Mouse (Mus musculus): ENCODE results near the gene Gm21060. TPM values are rescaled to one million over a fixed set of nuclear protein-coding genes. Genes with fewer than 3 reads are reported as not detected.
"Not testable (repeated sequence)": the region's sequence is repeated elsewhere in the genome, so short reads cannot be mapped to it uniquely, and the experiment has no call there.

The Gm21060 gene
- not detected in 2 replicates for polyA plus RNA-seq (2015; fragmentation: Nextera tagmentation; extraction: Ambion mirVana)

DNA sequence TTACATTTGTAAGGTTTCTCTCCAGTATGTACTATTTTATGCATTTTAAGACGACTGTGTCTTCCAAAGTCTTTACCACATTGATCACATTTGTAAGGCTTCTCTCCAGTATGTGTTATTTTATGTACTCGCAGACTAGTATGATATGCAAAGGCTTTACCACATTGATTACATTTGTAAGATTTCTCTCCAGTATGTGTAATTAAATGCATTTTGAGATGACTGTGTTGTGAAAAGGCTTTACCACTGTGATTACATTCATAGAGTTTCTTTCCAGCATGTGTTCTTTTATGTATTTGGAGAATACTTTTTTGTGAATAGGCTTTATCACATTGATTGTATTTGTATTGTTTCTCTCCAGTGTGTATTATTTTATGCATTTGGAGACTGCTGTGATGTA lies at the start of gene Gm21060:
Gene Gm21060, minus strand, starts transcription at position 101 of the 400 bp plus-strand sequence.
- Histone ChIP-seq H3K9ac (ENCODE audit: low read depth, low read length) (no peak within 1 kb of the TSS), H3K27ac (ENCODE audit: low read length) (no peak within 1 kb of the TSS), H3K36me3 (ENCODE audit: control insufficient read depth, insufficient read depth) (no peaks in the 10 kb centered on the region), H3K9me3 (replicated peaks; ENCODE audit: control insufficient read depth, low read length) (no peaks in the 10 kb centered on the region), H3K4me3 (ENCODE audit: low read depth, low read length) (no peak within 1 kb of the TSS), H3K4me2 (ENCODE audit: low read depth, low read length) (no peak within 1 kb of the TSS), H3K27me3 (ENCODE audit: control insufficient read depth, insufficient read depth, low read depth, low read length) (no peaks in the 10 kb centered on the region), H3K4me1 (ENCODE audit: control insufficient read depth, low read depth, low read length) (no peaks in the 10 kb centered on the region)
- ATAC-seq (ENCODE audit: low read depth) = no peak
- WGBS (ENCODE audit: insufficient replicate concordance) = 66% methylated on average over 2 of the region's 2 CpGs

DNA sequence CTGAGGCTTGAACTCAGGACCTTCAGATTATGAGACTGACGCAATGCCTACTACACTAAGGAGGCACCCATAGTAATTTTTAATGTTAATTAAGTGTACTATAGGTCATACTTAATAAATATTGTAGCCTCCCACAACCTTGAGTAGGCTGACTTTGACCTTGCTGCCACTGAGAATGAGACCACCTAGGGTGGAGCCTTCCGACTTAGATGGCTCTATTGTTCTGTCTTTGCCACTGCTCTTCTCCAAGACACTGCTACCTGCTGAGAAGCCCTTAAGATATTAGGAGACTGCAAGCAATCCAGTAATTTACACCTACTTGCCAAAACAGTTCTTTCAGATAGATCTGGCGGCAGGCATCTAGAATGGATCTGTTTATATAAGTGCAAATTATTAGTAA lies 24.0 kb upstream of the Gm21060 start:
- ATAC-seq (ENCODE audit: low read depth); H3K4me1 ChIP-seq (ENCODE audit: control insufficient read depth, low read depth, low read length); H3K9ac ChIP-seq (ENCODE audit: low read depth, low read length); H3K4me2 ChIP-seq (ENCODE audit: low read depth, low read length); H3K27me3 ChIP-seq (ENCODE audit: control insufficient read depth, insufficient read depth, low read depth, low read length); H3K36me3 ChIP-seq (ENCODE audit: control insufficient read depth, insufficient read depth); H3K4me3 ChIP-seq (ENCODE audit: low read depth, low read length); H3K27ac ChIP-seq (ENCODE audit: low read length); H3K9me3 ChIP-seq (replicated peaks; ENCODE audit: control insufficient read depth, low read length): not testable (repeated sequence)
- WGBS (ENCODE audit: insufficient replicate concordance) = 62% methylated on average over 3 of the region's 3 CpGs

DNA sequence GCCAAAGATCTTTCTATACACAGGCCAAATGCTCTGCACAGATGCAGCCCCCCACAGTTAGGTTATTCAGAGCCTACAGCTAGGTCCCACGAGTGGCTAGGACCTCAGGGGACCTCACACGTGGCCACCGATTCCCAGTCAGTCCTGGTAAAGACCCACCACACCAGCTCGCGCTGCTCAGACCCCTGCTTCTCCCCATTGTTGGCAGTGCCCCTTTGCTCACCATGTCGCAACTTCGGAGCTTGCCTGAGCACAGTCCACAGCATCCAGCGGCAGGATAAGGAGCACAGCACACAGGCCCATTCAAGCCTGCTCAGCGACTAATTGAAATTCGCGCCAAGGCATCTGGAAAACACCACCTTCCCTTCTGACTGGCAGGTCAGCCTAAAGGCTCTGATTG lies 16.3 kb upstream of the Gm21060 start:
- H3K4me1 ChIP-seq (ENCODE audit: control insufficient read depth, low read depth, low read length); H3K27me3 ChIP-seq (ENCODE audit: control insufficient read depth, insufficient read depth, low read depth, low read length); H3K9ac ChIP-seq (ENCODE audit: low read depth, low read length); H3K9me3 ChIP-seq (replicated peaks; ENCODE audit: control insufficient read depth, low read length); H3K27ac ChIP-seq (ENCODE audit: low read length); H3K36me3 ChIP-seq (ENCODE audit: control insufficient read depth, insufficient read depth); H3K4me2 ChIP-seq (ENCODE audit: low read depth, low read length); ATAC-seq (ENCODE audit: low read depth); H3K4me3 ChIP-seq (ENCODE audit: low read depth, low read length): not testable (repeated sequence)
- WGBS (ENCODE audit: insufficient replicate concordance) = 38% methylated on average over 11 of the region's 11 CpGs

GRCm38 (mm10) chr19:61312400-61312799 lies 15.5 kb upstream of the Gm21060 start:
- ATAC-seq (ENCODE audit: low read depth); H3K27me3 ChIP-seq (ENCODE audit: control insufficient read depth, insufficient read depth, low read depth, low read length); H3K9me3 ChIP-seq (replicated peaks; ENCODE audit: control insufficient read depth, low read length); H3K27ac ChIP-seq (ENCODE audit: low read length); H3K4me1 ChIP-seq (ENCODE audit: control insufficient read depth, low read depth, low read length); H3K36me3 ChIP-seq (ENCODE audit: control insufficient read depth, insufficient read depth); H3K4me2 ChIP-seq (ENCODE audit: low read depth, low read length); H3K4me3 ChIP-seq (ENCODE audit: low read depth, low read length); H3K9ac ChIP-seq (ENCODE audit: low read depth, low read length): not testable (repeated sequence)
- WGBS (ENCODE audit: insufficient replicate concordance) = 67% methylated on average over 10 of the region's 10 CpGs

DNA sequence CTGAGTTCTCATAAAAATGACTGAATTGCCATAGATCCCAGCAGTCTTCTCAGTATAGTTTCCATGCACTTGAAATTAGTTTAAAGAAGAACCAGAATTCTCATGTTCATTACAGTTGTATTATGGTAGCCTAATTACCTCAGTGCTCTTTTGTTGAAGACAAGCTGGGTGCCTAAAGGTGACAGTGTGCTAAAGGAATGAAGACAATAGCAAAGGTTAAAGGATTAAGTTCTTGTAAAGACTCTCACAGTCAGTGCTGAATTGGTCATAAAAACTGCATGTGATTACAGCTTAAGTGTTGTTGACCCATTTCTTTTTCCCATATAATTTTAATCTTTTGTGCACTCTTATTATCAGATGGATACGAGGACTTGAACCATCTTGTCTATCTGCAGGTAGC lies 11.2 kb upstream of the Gm21060 start:
- not testable (repeated sequence) for H3K4me1 ChIP-seq (ENCODE audit: control insufficient read depth, low read depth, low read length); H3K9me3 ChIP-seq (replicated peaks; ENCODE audit: control insufficient read depth, low read length); ATAC-seq (ENCODE audit: low read depth); H3K9ac ChIP-seq (ENCODE audit: low read depth, low read length); H3K27ac ChIP-seq (ENCODE audit: low read length); H3K36me3 ChIP-seq (ENCODE audit: control insufficient read depth, insufficient read depth); H3K27me3 ChIP-seq (ENCODE audit: control insufficient read depth, insufficient read depth, low read depth, low read length); H3K4me3 ChIP-seq (ENCODE audit: low read depth, low read length); H3K4me2 ChIP-seq (ENCODE audit: low read depth, low read length)
- WGBS (ENCODE audit: insufficient replicate concordance) = 43% methylated on average over 1 of the region's 1 CpGs

DNA sequence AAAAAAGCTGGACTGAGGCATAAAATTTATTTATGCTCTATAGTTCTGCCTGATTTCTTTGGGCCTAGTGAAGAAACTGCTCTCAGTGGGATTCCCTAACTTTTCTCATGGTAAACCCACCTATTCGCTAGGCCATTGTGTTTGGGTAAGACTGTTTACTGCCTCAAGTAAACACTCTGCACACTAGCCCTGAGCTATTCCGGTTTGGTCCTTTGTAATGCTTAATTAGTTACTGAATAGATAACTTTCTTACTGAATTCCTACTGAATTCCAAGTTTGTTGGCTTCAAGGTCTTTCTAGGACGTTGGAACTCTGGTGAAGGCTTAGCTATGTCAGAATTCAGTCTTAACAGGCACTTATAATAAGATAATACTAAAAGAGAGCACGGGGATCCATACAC lies 11.8 kb downstream of the Gm21060 start:
- WGBS (ENCODE audit: insufficient replicate concordance) = 51% methylated on average over 4 of the region's 4 CpGs
- H3K9ac ChIP-seq (ENCODE audit: low read depth, low read length) = not testable (repeated sequence)

GRCm38 (mm10) chr19:61283581-61283980 lies 13.3 kb downstream of the Gm21060 start:
- Histone ChIP-seq H3K9me3 (replicated peaks; ENCODE audit: control insufficient read depth, low read length) (no peaks in the 10 kb centered on the region), H3K36me3 (ENCODE audit: control insufficient read depth, insufficient read depth) (no peaks in the 10 kb centered on the region), H3K4me2 (ENCODE audit: low read depth, low read length) (no peak overlapping the region), H3K27me3 (ENCODE audit: control insufficient read depth, insufficient read depth, low read depth, low read length) (no peaks in the 10 kb centered on the region), H3K27ac (ENCODE audit: low read length) (no peak overlapping the region), H3K4me3 (ENCODE audit: low read depth, low read length) (no peak overlapping the region), H3K4me1 (ENCODE audit: control insufficient read depth, low read depth, low read length) (no peaks in the 10 kb centered on the region), H3K9ac (ENCODE audit: low read depth, low read length) (no peak overlapping the region)
- 39% methylated on average over 1 of the region's 1 CpGs for WGBS (ENCODE audit: insufficient replicate concordance)
- ATAC-seq (ENCODE audit: low read depth) = no peak

More for the DNA sequence above, 11.8 kb downstream of the Gm21060 start:
- ATAC-seq (ENCODE audit: low read depth); H3K9me3 ChIP-seq (replicated peaks; ENCODE audit: control insufficient read depth, low read length); H3K36me3 ChIP-seq (ENCODE audit: control insufficient read depth, insufficient read depth); H3K4me2 ChIP-seq (ENCODE audit: low read depth, low read length); H3K4me1 ChIP-seq (ENCODE audit: control insufficient read depth, low read depth, low read length); H3K27ac ChIP-seq (ENCODE audit: low read length); H3K27me3 ChIP-seq (ENCODE audit: control insufficient read depth, insufficient read depth, low read depth, low read length); H3K4me3 ChIP-seq (ENCODE audit: low read depth, low read length): not testable (repeated sequence)

DNA sequence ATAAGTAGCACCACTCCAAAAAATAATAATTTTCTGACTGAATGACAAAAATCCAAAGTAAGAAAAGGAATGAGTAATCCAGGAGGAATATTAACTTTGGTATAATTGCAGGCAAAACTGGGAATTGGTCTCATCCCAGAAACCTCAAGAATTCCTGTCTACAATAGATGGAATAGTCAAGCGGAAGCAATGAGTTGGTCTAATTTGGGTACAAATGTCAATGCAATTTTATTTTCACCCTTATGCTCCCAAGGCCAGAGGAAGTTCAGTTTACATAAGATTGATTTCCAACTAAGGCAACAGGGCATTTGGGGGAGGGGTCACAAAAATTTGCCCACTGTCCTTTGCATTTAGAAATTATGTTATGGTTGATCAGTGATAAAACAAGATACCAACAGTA lies 21.4 kb downstream of the Gm21060 start:
- Histone ChIP-seq H3K4me2 (ENCODE audit: low read depth, low read length) (no peak overlapping the region), H3K4me1 (ENCODE audit: control insufficient read depth, low read depth, low read length) (no peaks in the 10 kb centered on the region), H3K4me3 (ENCODE audit: low read depth, low read length) (no peak overlapping the region), H3K27ac (ENCODE audit: low read length) (no peak overlapping the region), H3K36me3 (ENCODE audit: control insufficient read depth, insufficient read depth) (no peaks in the 10 kb centered on the region), H3K9ac (ENCODE audit: low read depth, low read length) (no peak overlapping the region), H3K27me3 (ENCODE audit: control insufficient read depth, insufficient read depth, low read depth, low read length) (no peaks in the 10 kb centered on the region), H3K9me3 (replicated peaks; ENCODE audit: control insufficient read depth, low read length) (no peaks in the 10 kb centered on the region)
- WGBS (ENCODE audit: insufficient replicate concordance) = 67% methylated on average over 1 of the region's 1 CpGs
- ATAC-seq (ENCODE audit: low read depth) = no peak

GRCm38 (mm10) chr19:61269141-61269540 lies 27.7 kb downstream of the Gm21060 start:
- H3K9me3 ChIP-seq (replicated peaks; ENCODE audit: control insufficient read depth, low read length); ATAC-seq (ENCODE audit: low read depth); H3K4me2 ChIP-seq (ENCODE audit: low read depth, low read length); H3K36me3 ChIP-seq (ENCODE audit: control insufficient read depth, insufficient read depth); H3K9ac ChIP-seq (ENCODE audit: low read depth, low read length); H3K27me3 ChIP-seq (ENCODE audit: control insufficient read depth, insufficient read depth, low read depth, low read length); H3K4me3 ChIP-seq (ENCODE audit: low read depth, low read length); H3K27ac ChIP-seq (ENCODE audit: low read length); H3K4me1 ChIP-seq (ENCODE audit: control insufficient read depth, low read depth, low read length): not testable (repeated sequence)
- WGBS (ENCODE audit: insufficient replicate concordance) = 24% methylated on average over 11 of the region's 11 CpGs

GRCm38 (mm10) chr19:61267141-61267540 lies 29.7 kb downstream of the Gm21060 start:
- no peak overlapping the region for H3K4me2 ChIP-seq (ENCODE audit: low read depth, low read length)
- no peaks in the 10 kb centered on the region for H3K27me3 ChIP-seq (ENCODE audit: control insufficient read depth, insufficient read depth, low read depth, low read length)
- ATAC-seq (ENCODE audit: low read depth) = no peak
- no peak overlapping the region for H3K9ac ChIP-seq (ENCODE audit: low read depth, low read length)
- 14% methylated on average over 7 of the region's 7 CpGs for WGBS (ENCODE audit: insufficient replicate concordance)
- H3K36me3 ChIP-seq (ENCODE audit: control insufficient read depth, insufficient read depth) = no peaks in the 10 kb centered on the region
- H3K9me3 ChIP-seq (replicated peaks; ENCODE audit: control insufficient read depth, low read length) = no peaks in the 10 kb centered on the region
- H3K4me3 ChIP-seq (ENCODE audit: low read depth, low read length) = no peak overlapping the region
- no peak overlapping the region for H3K27ac ChIP-seq (ENCODE audit: low read length)
- no peaks in the 10 kb centered on the region; the same call in 1 of the 2 replicates for H3K4me1 ChIP-seq (ENCODE audit: control insufficient read depth, low read depth, low read length)

Measured in liver, embryonic 16.5 days (tissue).